Mouse (Mus musculus): ENCODE data around the gene Olfr876.

DNA sequence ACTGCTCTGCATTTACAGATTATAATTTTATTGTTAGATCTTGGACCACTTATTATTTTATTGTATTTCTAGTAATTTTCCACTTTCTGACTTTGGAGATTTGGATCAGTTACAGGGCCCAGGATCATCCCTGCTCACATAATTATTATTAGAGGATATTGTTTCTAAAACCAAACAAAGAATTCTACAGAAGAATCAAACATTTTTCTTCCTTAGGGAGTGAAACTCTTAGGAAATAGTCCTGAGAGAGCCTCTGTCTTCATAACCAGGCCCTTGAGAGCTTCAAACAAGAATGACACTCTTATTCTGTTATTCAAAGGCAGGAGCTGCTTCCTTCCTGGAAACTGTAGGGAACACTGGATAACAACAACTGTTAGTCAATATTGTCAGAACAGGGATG is at the start of gene Olfr876:
- no peak for TF ChIP-seq POLR2A (IDR thresholded peaks at IDR 0.05; ENCODE audit: low read depth, low read length)
- TF ChIP-seq CTCF (conservative IDR thresholded peaks at IDR 0.05; ENCODE audit: insufficient read depth, insufficient read length, low read depth, low read length) = no peak
